Mouse (Mus musculus) urinary bladder, postnatal 36 days (tissue): ENCODE results near the gene Trrap.
"Not testable (repeated sequence)": the region's sequence is repeated elsewhere in the genome, so short reads cannot be mapped to it uniquely, and the experiment has no call there.

ENCODE experiments used
- DNase-seq, 2 experiments: peaks; one replicate each; pipeline ENCODE4 v3.0.0; 2022; ENCODE audit warnings: low spot score in 2 of 2, mixed read lengths in 1 of 2

Trrap gene

DNA sequence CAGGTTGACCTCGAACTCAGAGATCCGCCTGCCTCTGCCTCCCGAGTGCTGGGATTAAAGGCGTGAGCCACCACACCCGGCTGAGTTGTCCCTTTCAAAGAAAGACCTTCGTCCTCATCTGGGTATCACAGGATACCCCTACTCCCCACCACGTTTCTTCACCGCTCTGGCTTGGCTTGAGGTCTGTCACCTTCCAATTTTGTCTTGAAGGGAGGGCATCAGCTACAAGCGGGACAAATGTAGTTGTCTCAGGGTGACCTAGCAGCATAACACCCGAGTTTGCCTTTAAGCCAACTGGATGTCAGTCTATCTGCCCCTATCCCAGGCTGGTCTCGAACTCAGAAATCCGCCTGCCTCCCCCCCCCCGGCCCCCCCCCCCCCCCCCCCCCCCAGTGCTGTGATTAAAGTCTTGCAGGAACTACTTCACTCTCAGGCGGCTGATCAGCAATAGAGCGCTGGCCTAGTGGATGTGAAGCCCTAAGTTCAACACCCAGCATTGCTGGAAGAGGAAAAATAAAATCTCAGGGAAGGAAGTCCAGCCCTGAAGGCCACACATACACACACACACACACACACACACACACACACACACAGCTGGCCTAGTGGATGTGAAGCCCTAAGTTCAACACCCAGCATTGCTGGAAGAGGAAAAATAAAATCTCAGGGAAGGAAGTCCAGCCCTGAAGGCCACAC lies at the start of gene Trrap:
Gene Trrap (plus strand): TSS at position 627 of the 693 bp plus-strand sequence.
- DNase-seq = not testable (repeated sequence)

DNA sequence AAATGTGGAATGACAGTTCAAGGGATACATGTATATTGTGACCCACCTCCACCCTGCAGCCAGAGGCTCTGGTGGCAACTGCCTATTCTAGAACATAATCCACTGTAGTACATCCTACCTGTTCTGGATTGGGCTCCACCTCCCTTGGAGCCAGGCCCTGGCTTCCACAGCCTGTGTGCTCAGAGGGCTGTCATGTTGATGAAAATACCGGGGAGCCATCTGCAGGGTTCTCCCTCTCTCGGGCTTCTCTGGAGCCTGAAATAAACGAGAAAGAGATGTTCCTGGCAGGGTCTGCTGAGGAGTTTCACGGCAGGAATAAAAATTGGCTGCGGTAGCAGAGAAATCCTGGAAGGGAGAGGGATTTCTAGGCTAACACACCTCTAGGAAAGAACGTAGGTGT lies 47.8 kb upstream of the Trrap start:
- no peak for DNase-seq

DNA sequence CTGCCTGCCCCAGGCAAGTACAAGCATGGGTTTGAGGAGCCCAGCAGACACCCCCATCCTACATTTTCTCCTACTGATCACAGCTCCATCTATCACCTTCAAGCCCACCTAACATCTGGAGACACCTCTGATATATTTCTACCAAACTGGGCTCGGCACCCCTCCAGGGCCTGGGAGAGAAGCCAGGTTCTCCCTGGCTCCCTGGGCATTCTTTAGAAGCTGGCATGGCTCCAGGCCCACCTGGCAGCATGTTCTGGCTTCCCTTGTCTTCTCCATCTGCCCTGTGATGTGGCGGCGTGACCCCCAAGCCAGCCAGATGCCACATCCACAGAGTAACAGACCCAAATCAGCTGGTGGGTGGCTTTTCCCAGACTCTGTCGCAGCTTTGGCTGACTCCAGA lies 47.3 kb upstream of the Trrap start:
- DNase-seq = no peak

DNA sequence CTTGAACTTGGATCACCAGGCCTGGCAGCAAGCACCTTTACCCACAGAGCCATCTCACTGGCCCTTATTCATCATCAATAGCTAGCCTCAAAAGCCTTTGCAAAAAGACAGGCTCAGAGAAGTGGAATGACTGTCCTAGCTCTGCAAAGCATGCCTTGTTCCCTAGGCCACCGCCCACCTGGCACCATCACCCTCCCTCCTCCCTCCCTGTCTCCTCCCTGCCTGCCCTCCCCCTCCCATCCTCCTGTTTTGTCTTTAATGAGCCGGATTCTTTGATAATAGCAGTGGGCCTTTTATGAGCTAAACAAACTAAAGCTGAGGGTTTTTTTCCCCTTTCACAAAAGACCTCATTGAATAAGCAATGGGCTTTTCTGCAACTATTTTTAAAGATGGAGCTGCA lies 42.6 kb upstream of the Trrap start:
- no peak for DNase-seq

DNA sequence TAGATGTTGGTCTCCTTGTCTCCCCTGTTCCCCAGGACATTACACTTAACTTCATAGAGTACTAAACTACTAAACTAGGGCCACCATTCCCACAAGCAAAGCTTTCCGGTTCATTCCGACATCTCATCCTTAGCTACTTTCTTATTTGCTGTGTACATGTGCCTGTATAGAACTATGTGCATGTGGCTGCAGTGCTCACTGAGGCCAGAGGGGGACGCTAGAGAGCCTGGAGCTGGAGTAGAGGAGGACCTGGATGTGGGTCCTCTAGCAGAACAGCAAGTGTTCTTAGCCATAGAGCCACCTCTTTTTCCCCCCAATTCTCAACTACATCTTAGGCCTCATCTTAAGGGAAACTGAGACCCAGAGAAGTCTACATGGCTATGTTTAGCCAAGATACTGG lies 42.0 kb upstream of the Trrap start:
- no peak for DNase-seq

GRCm38 (mm10) chr5:144727119-144727518 lies 40.4 kb upstream of the Trrap start:
- peak; percentile 50 to 62 for DNase-seq

GRCm38 (mm10) chr5:144728237-144728636 lies 39.3 kb upstream of the Trrap start:
- no peak for DNase-seq

DNA sequence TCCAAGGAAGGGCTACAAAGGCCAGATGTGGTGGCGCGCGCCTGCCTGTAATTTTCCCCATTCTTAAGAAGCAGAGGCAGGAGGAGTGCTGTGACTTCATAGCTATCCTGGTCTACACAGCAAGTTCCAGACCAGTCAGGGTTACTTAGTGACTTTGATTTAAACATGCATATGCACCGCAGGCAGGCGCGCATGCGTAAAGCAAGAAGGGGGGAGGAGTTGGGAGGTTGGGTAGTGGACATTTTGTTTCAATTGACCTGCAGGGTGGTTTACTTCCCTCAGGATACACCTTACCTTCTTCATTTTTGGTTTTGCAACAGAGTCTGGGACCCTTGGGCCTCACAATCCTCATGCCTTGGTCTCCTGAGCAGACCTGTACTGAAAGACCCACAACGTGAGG lies 38.3 kb upstream of the Trrap start:
- DNase-seq = no peak

DNA sequence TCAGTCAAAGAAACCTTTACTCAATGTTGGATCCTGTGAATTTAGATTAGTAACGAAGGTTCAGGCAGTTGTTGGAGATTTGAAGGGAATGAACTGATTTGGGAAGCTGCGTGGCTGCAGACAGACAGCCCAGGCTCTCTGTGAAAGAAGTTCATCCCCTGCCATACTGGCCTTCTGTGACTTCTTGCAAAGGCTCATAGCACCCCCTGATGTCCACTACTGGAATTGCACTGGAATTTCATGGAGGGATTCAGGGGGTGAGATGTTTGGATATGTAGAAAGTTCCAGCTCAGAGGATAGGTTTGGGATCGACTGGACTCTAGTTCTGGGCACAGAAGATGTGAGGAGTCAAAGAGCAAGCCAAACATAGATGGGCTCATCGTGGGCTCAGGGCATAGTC lies 33.6 kb upstream of the Trrap start:
- DNase-seq = peak; percentile 26 to 31

- peak; percentile 39 to 61 for DNase-seq
These were observed 32.6 kb upstream of the Trrap start for GRCm38 (mm10) chr5:144734949-144735348.

- no peak for DNase-seq
These were observed 30.4 kb upstream of the Trrap start for GRCm38 (mm10) chr5:144737101-144737500.

GRCm38 (mm10) chr5:144752432-144752831 lies 15.1 kb upstream of the Trrap start:
- no peak for DNase-seq

DNA sequence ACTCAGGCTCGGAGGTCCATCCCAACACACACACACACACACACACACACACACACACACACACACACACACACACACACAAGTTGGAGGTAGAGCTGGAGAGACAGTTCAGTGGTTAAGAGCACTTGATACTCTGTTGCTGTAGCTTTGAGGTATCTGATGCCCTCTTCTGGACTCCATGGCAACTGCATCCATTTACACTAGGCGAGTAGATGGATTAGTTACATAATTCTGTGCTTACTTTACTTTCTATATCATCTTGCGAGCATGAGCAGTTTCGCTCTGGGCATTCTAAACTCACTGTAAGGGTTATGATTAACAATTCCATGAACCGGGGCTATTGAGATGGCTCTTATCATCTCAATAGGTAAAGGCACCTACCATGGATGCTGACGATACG lies 14.5 kb upstream of the Trrap start:
- DNase-seq = peak; percentile 30 to 48

- DNase-seq = no peak
These were observed 12.3 kb upstream of the Trrap start for GRCm38 (mm10) chr5:144755191-144755590.

GRCm38 (mm10) chr5:144757402-144757801 lies 10.1 kb upstream of the Trrap start:
- no peak for DNase-seq

GRCm38 (mm10) chr5:144758422-144758821 lies 9.1 kb upstream of the Trrap start:
- no peak for DNase-seq

DNA sequence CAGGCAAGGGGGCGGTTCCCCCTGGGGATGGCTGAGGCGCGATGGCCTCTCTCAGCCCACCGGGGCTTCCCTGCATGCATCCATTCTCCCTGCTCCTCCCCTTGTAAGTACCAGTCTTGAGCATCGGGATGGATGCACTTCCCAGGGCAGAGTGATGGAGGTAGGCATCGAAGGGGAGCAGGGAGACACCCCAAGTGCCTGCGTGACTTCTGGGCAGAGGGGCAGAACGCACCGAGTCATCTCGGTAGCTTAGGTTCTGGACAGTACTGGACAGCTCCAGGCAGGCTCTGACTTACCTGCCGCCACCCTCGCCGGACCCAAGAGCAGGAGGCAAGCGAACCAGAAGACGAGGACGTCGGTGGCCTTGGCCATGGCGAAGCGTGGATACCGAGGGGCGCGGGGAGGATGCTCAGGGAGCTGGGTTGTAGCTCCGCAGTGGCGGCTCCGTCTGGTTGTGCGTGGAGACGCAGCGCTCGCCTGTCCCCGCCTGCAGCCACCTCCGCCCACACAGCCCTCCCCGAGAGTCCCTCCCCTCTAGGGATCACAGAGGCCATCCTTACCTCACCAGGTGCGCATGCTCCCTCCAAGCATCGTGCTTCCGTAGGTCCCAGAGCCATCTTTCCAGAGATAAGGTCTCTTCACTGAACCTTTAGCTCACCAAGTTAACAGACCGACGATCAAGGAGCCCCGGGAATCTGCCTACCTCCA lies 6.2 kb upstream of the Trrap start, which contains the start of gene Tmem130:
Gene Tmem130 (minus strand): TSS at position 658 of the 708 bp plus-strand sequence.
- no peak for DNase-seq

- no peak for DNase-seq
These were observed 1.5 kb upstream of the Trrap start for GRCm38 (mm10) chr5:144766026-144766425.

DNA sequence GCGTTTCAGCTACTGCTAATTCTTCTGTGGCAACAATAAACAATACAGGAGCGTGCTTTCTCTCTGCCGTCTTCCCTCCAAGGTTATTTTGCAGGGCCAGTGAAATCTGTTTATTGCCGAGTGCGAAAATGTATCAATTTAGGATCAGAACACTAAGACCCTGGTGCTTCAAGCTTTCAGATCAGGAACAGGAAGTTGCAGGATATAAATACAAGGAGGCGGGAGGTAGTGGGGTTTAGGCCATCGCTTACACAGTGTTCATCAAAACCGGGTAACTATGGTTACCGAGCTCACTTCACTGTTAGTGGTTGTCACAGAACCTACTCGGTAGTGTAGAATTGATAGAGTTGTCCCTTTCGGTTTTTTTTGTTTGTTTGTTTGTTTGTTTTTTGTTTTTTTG lies 886 bp upstream of the Trrap start:
- DNase-seq = no peak

- DNase-seq = peak; percentile 85 to 87
These were observed 644 bp downstream of the Trrap start for GRCm38 (mm10) chr5:144767911-144768841.

DNA sequence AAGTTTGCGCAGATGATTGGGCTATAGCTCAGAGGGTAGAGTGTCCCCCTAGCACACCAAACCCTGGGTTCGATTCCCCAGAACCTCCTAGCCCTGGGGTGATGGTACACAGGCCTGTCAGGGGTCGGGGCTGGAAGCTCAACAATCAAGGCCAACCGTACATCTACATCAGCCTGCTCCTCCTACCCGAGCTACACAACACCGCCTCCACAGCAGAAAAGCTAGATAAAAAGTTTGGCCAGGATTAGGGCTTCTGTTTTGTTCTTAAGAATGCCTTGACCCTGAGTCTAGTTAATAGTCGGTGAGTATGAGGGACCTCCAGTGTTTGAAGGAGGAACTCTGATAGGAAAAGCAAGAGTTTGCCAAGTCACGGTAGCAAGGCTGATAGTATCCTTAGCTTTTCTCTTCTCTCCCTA lies 1.5 kb downstream of the Trrap start:
- DNase-seq = no peak

GRCm38 (mm10) chr5:144773231-144773630 lies 5.7 kb downstream of the Trrap start:
- no peak for DNase-seq
